Mouse (Mus musculus) small intestine, adult 2 months (tissue): ENCODE results near the gene Ttc30a1.

Experiments
- CTCF ChIP-seq: fragments of 200-500 bp; IDR thresholded peaks from 2 replicates; pipeline ENCODE4 v1.5.1; 2012; ENCODE audit warnings: low read depth, mild to moderate bottlenecking, control low read depth, inconsistent platforms, low read length, moderate library complexity, mixed read lengths; ENCODE audit not compliant: insufficient replicate concordance, insufficient read length; ENCODE audit errors: extremely low read depth
- POLR2A ChIP-seq: fragments of 200-500 bp; IDR thresholded peaks from 2 replicates; pipeline ENCODE4 v1.6.1; 2012; ENCODE audit warnings: low read depth, mild to moderate bottlenecking, control low read depth, inconsistent platforms, low read length, moderate library complexity

- TF ChIP-seq CTCF (no peak), POLR2A (no peak)
Measured at GRCm38 (mm10) chr2:75983091-75983490, 1.3 kb upstream of the Ttc30a1 start.
